Mouse (Mus musculus) MEL (cell line): ENCODE data around the gene Kirrel2.

Source experiments
- CHD2 ChIP-seq: IDR thresholded peaks from 2 replicates; pipeline ENCODE4 v1.6.1; 2011; ENCODE audit warnings: low read length, improper control_type of control experiment
- CTCF ChIP-seq, 3 experiments: IDR thresholded peaks in 2 of 3; conservative IDR thresholded peaks in 1 of 3; 2 replicates each; pipeline ENCODE4 v1.5.1; 2011 to 2012; ENCODE audit warnings: low read length in 3 of 3, low read depth in 2 of 3, mild to moderate bottlenecking in 2 of 3, improper control_type of control experiment in 1 of 3, inconsistent platforms in 1 of 3, mixed read lengths in 1 of 3, moderate library complexity in 1 of 3; ENCODE audit not compliant: control insufficient read depth in 1 of 3, insufficient read depth in 1 of 3, poor library complexity in 1 of 3, severe bottlenecking in 1 of 3
- E2F4 ChIP-seq: IDR thresholded peaks from 2 replicates; pipeline ENCODE4 v1.6.1; 2011; ENCODE audit warnings: low read depth, low read length, improper control_type of control experiment, borderline replicate concordance
- GATA1 ChIP-seq: IDR thresholded peaks from 2 replicates; pipeline ENCODE4 v1.6.1; 2011; ENCODE audit warnings: low read depth, low read length, improper control_type of control experiment
- KAT2A ChIP-seq: conservative IDR thresholded peaks from 2 replicates; pipeline ENCODE4 v1.6.1; 2012; ENCODE audit warnings: low read depth, low read length, improper control_type of control experiment, inconsistent platforms
- MAX ChIP-seq: IDR thresholded peaks from 2 replicates; pipeline ENCODE4 v1.6.1; 2011; ENCODE audit warnings: low read length, improper control_type of control experiment
- POLR2A ChIP-seq, 2 experiments: IDR thresholded peaks; 2 replicates each; pipeline ENCODE4 v1.6.1; 2011 to 2012; ENCODE audit warnings: low read length in 2 of 2, mild to moderate bottlenecking in 2 of 2, control low read depth in 1 of 2, improper control_type of control experiment in 1 of 2, low read depth in 1 of 2, moderate library complexity in 1 of 2; ENCODE audit not compliant: control insufficient read depth in 1 of 2, insufficient read depth in 1 of 2, poor library complexity in 1 of 2
- TAL1 ChIP-seq: IDR thresholded peaks from 2 replicates; pipeline ENCODE4 v1.6.1; 2012; ENCODE audit warnings: mild to moderate bottlenecking, inconsistent platforms, low read length, moderate library complexity, mixed read lengths
- USF2 ChIP-seq, 2 experiments: IDR thresholded peaks; 2 replicates each; pipeline ENCODE4 v1.6.1; 2011 to 2012; ENCODE audit warnings: improper control_type of control experiment in 2 of 2, low read length in 2 of 2, borderline replicate concordance in 1 of 2, inconsistent platforms in 1 of 2, low read depth in 1 of 2, mild to moderate bottlenecking in 1 of 2; ENCODE audit not compliant: insufficient read depth in 1 of 2

- TF ChIP-seq CTCF (IDR thresholded peaks at IDR 0.05 in 2 of 3, conservative IDR thresholded peaks at IDR 0.05 in 1 of 3; ENCODE audit: control insufficient read depth in 1 of 3, insufficient read depth in 1 of 3, low read depth in 2 of 3, low read length in 3 of 3, poor library complexity in 1 of 3, severe bottlenecking in 1 of 3) = no peak
- no peak for TF ChIP-seq TAL1
- TF ChIP-seq MAX = no peak
- no peak for TF ChIP-seq KAT2A
- TF ChIP-seq GATA1 = no peak
- no peak for TF ChIP-seq E2F4
- no peak for TF ChIP-seq POLR2A (IDR thresholded peaks at IDR 0.05; ENCODE audit: control insufficient read depth in 1 of 2, insufficient read depth in 1 of 2, low read depth in 1 of 2, low read length in 2 of 2, poor library complexity in 1 of 2)
- TF ChIP-seq CHD2 = no peak
- no peak for TF ChIP-seq USF2 (IDR thresholded peaks at IDR 0.05; ENCODE audit: borderline replicate concordance in 1 of 2, insufficient read depth in 1 of 2, low read depth in 1 of 2, low read length in 2 of 2)
Measured at GRCm38 (mm10) chr7:30454259-30454658, 3.2 kb downstream of the Kirrel2 start.
